Mouse (Mus musculus) testis, adult 2 months (tissue): ENCODE data around the gene Ptpro. TPM values are rescaled to one million over a fixed set of nuclear protein-coding genes. Genes with fewer than 3 reads are reported as not detected.
A peak's percentile ranks its signal among the peaks of the same experiment; 100 is the strongest.
"Not testable (repeated sequence)": the region's sequence is repeated elsewhere in the genome, so short reads cannot be mapped to it uniquely, and the experiment has no call there.

Experiments used
- H3K27ac ChIP-seq: fragments of 200-500 bp; 2 replicates; pipeline ENCODE4 v1.5.1; 2012; ENCODE audit warnings: low read depth, low read length; ENCODE audit not compliant: control insufficient read depth, insufficient read depth
- H3K27me3 ChIP-seq: fragments of 200-500 bp; 2 replicates; pipeline ENCODE4 v1.6.1; 2012; ENCODE audit warnings: mild to moderate bottlenecking, low read length, moderate library complexity; ENCODE audit not compliant: control insufficient read depth, insufficient read depth
- H3K36me3 ChIP-seq: fragments of 200-500 bp; 2 replicates; pipeline ENCODE4 v1.6.1; 2012; ENCODE audit warnings: mild to moderate bottlenecking, low read length; ENCODE audit not compliant: control insufficient read depth, insufficient read depth
- H3K4me1 ChIP-seq: fragments of 200-500 bp; 2 replicates; pipeline ENCODE4 v1.6.1; 2012; ENCODE audit warnings: low read length; ENCODE audit not compliant: control insufficient read depth, insufficient read depth
- H3K4me3 ChIP-seq: fragments of 200-500 bp; 2 replicates; pipeline ENCODE4 v1.5.1; 2012; ENCODE audit warnings: low read depth, mild to moderate bottlenecking, low read length, moderate library complexity, mixed read lengths; ENCODE audit not compliant: control insufficient read depth
- CTCF ChIP-seq: fragments of 200-500 bp; IDR thresholded peaks from 2 replicates; pipeline ENCODE4 v1.5.1; 2012; ENCODE audit warnings: low read depth, mild to moderate bottlenecking, inconsistent platforms, low read length, moderate library complexity; ENCODE audit not compliant: control insufficient read depth, insufficient read depth, insufficient replicate concordance
- POLR2A ChIP-seq: fragments of 200-500 bp; IDR thresholded peaks from 2 replicates; pipeline ENCODE4 v1.6.1; 2012; ENCODE audit warnings: low read depth, mild to moderate bottlenecking, inconsistent platforms, low read length, moderate library complexity; ENCODE audit not compliant: control insufficient read depth
- polyA plus RNA-seq: library from polyadenylated mRNA; depleted of rRNA; stranded (reverse); fragments of >200 nt; gene quantifications from 2 replicates; pipeline ENCODE4 v1.2.3, GENCODE M21; 2012

The Ptpro gene
- polyA plus RNA-seq, 1 experiment = 1.6 TPM

DNA sequence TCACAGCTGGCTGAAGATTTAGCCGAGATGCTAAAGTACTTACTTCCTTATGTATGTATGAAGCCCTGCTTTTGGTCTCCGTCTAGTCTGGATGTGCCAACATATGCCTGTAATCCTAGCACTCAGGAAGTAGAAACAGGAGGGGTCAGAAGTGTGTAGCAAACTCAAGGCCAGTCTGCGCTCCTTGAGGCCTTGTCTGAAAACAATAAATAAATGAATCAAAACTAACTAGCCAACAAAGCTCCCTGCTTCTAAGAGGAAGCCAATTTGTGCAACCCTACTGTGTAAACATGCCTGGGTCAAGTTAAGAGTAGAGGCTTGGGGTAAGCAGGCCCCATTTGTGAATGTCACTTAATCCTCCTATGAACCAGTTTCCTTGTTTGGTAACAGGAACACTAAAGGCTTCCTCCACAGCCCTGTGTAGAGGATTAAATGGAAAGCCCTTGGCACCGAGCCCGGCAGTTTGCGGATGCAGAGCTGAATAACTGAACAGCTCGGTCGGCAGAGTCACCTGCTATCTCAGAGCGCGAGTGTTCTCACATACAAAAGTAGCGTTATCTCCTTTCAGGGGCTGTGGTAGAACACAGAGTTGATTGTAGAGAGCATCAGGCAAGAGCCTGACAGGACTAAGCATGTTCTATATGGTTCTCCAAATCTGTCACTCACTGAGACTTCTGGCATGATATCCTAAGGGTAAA is 218.9 kb downstream of the Ptpro start:
- Histone ChIP-seq H3K4me3 (no peak overlapping the region), H3K36me3 (no peaks in the 10 kb centered on the region), H3K27ac (peak overlapping the region; percentile 69), H3K27me3 (no peaks in the 10 kb centered on the region), H3K4me1 (peaks cover 2% of the 10 kb centered on the region)
- no peak for TF ChIP-seq CTCF
- no peak for TF ChIP-seq POLR2A

DNA sequence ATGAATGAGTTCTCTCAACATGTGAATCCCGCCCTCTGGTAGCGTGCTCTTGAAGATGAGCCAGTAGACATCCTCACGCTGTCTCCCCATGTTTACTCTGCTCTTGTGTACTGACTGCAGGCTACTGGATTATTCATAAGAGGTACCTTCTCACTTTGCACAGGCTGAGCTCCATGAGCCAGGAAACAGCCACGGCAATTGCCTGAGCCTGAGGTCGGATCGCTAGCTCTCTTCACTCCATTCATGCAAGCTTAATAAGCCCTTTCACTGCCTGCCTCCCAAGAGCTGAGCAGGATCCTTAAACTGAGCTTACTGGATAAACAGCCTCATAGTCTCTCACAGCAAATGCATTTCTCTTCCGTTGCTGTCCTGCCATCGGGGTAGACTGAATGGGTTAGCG is 220.0 kb downstream of the Ptpro start:
- Histone ChIP-seq H3K4me3 (no peak overlapping the region), H3K27me3 (no peaks in the 10 kb centered on the region), H3K36me3 (no peaks in the 10 kb centered on the region), H3K4me1 (peaks cover 2% of the 10 kb centered on the region), H3K27ac (no peak overlapping the region)
- no peak for TF ChIP-seq POLR2A
- no peak for TF ChIP-seq CTCF

DNA sequence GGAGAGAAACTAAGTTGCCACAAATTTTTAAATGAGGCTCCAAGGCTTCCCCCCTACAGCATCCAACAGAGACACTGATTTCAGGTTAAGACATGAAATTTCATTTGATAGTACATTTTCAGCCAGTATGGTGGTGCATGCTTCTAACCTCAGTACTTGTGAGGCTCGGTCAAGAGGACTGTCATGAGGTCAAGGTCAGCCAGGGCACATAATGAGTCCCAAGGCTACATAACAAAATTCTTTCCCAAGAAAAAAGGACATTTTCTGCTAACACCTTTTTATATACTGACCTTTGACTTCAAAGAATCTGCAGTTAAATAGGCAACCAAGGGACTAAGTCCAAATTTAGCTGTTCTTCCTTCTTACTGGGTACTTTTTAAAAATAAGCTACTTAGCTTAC is 221.3 kb downstream of the Ptpro start:
- TF ChIP-seq CTCF (no peak), POLR2A (no peak)
- Histone ChIP-seq H3K4me1 (no peaks in the 10 kb centered on the region; the same call in 1 of the 2 replicates), H3K27me3 (no peaks in the 10 kb centered on the region), H3K27ac (no peak overlapping the region), H3K4me3 (no peak overlapping the region), H3K36me3 (no peaks in the 10 kb centered on the region)

DNA sequence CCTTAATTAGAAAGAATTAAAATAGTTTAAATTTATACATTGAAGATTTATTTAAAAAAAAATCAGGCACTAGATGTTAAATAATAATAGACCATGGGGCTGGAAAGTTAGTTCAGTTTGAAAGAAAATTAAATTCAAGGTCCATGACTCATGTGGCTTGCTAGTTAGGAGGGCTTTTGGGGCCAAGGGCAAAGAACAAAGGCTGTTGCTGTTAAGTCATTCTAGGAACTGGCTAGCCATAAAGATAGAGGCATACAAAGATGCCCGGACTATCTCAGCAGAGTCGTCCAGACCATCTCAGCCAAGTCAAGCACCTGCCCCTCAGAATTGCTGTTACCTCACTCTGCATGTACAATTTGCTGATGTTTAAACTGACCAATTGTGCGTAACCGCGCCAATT is 223.6 kb downstream of the Ptpro start:
- not testable (repeated sequence) for H3K27me3 ChIP-seq, H3K36me3 ChIP-seq, H3K27ac ChIP-seq, H3K4me3 ChIP-seq, H3K4me1 ChIP-seq

DNA sequence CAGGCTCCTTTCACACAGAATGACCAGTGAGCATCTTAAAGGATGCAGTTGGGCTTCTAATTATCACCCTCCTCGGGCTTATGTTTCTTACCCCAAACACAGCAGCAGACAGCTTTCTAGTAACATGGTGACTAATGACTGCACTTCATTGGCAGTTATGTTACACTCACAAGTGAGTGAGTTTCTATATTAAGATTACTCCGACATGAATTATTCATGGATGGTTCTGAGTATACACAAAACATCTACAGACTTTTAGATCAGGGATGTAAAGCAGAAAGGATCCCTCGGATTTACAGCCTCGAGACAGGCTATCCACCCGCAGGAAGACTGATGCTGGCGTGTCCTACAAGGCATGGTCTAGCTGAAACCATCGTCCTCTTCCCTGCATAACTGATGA is 230.8 kb downstream of the Ptpro start:
- peaks cover 2% of the 10 kb centered on the region; the same call in 1 of the 2 replicates for H3K4me1 ChIP-seq
- TF ChIP-seq POLR2A = no peak
- TF ChIP-seq CTCF = no peak
- no peak overlapping the region for H3K27ac ChIP-seq
- no peak overlapping the region for H3K4me3 ChIP-seq
- no peaks in the 10 kb centered on the region for H3K36me3 ChIP-seq
- no peaks in the 10 kb centered on the region for H3K27me3 ChIP-seq

DNA sequence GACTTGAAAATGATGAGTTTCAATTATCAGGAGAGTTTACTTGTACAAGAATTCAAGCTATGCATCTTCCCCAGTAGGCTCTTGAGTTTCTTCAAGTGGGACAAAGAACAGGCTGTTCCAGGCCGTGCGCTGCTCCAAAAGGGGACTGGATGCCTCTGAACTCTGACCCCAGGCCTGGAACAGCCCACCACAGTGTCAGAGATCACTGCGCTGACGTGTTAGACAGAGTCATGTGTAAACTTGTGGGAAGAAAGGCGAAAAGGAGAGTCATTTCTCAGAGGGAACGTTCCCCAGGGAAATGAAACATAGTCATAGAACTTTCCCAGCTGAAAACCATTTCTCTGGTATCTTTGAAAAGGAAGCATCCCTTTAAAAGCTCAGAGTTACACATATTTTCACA is 235.3 kb downstream of the Ptpro start:
- peaks cover 2% of the 10 kb centered on the region; the same call in 1 of the 2 replicates for H3K4me1 ChIP-seq
- H3K27ac ChIP-seq = no peak overlapping the region
- no peak for TF ChIP-seq POLR2A
- no peaks in the 10 kb centered on the region for H3K27me3 ChIP-seq
- no peak overlapping the region for H3K4me3 ChIP-seq
- H3K36me3 ChIP-seq = no peaks in the 10 kb centered on the region

DNA sequence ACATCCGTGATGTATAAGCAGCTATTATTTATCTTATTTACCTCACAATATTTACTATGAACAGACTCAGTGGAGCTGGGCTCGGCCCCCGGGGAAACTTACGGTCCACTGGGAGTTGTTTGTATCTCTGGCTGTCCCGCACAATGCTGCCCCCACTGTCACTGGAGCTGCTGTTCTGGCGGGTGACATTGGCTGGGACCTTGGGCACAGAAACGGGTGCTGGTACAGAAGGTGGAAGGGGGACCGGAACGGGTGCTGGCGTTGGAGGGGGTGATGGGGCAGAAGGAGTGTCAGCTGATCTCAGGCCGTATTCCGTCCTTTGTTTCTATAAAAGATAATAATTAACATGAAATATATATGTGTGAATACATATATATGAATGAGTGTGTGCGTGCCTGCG is 238.0 kb downstream of the Ptpro start:
- Histone ChIP-seq H3K36me3 (no peaks in the 10 kb centered on the region), H3K27ac (no peak overlapping the region), H3K27me3 (no peaks in the 10 kb centered on the region), H3K4me3 (no peak overlapping the region), H3K4me1 (peaks cover 2% of the 10 kb centered on the region; the same call in 1 of the 2 replicates)
- TF ChIP-seq CTCF = no peak
- no peak for TF ChIP-seq POLR2A

DNA sequence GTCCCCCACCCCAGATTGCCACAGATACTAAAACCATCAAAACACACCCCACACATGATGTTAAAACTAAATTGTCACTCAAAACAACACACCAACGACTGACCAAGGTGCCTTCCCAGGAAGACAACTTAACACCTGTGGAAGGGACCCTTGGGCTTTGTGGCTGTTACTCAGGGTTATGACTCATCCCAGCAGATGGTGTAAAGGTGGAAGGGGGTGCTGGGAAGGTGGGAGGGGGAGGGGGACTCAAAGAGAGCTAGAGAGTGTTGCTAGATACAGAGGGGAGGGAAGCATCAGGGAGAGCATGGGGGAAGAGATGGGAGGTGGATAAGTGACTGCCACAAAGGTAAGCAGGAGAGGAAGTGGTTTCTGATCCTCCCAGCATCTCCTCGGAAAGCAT is 239.5 kb downstream of the Ptpro start:
- Histone ChIP-seq H3K27ac (no peak overlapping the region), H3K27me3 (no peaks in the 10 kb centered on the region), H3K4me3 (no peak overlapping the region), H3K4me1 (peaks cover 2% of the 10 kb centered on the region; the same call in 1 of the 2 replicates), H3K36me3 (no peaks in the 10 kb centered on the region)
- TF ChIP-seq CTCF (no peak), POLR2A (no peak)
